Mouse (Mus musculus): Measurements from ENCODE around the gene Fam120c. TPM values are rescaled to one million over a fixed set of nuclear protein-coding genes. Genes with fewer than 3 reads are reported as not detected.

The Fam120c gene
- 0.54 and 0.57 TPM in 2 replicates for polyA plus RNA-seq (2012; rRNA removed)

DNA sequence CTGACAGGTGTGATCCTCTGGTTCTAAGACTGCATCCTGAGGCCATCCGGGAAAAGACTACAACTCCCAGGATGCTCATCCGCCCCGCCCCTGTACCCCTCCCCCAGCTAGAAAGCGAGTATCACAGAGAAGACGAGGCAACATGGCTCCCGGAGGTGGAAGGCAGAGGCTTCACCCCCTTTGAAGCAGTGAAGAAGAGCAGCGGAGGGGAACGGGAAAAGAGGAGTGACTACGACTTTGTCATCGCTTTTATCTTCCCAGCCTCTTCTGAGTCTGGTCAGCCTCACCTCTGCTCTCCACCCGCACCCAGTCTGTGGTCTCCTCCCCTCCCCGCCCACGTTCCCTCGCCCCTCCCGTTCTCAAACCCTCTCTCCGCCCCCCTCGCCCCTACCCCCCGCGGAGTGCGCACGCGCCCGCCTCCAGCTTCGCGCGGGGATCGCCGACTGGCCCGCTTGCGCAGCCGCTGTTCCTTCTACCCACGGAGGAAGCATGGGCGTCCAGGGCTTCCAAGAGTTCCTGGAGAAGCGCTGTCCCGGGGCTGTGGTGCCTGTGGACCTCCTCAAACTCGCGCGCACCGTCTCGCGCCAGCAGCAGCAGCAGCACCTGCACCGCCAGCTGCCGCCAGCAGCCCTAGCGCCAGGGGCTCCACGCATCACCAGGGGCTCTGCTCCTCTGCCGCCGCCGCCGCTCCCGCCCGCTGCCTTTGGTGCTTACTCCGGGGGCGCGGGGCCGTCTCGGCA lies at the start of gene Fam120c:
TSS of gene Fam120c (plus strand) at position 415 of the 740 bp plus-strand sequence.
- H3K36me3 ChIP-seq (ENCODE audit: control insufficient read depth, insufficient read depth, low read length) = no peaks in the 10 kb centered on the region
- no peaks in the 10 kb centered on the region for H3K27me3 ChIP-seq (ENCODE audit: control insufficient read depth, insufficient read depth, low read length)
- H3K4me3 ChIP-seq (ENCODE audit: control insufficient read depth, low read depth, low read length) = peak within 1 kb of the TSS; percentile 86
- peak within 1 kb of the TSS; percentile 82 for H3K27ac ChIP-seq (ENCODE audit: control insufficient read depth, insufficient read depth, low read depth, low read length)
- TF ChIP-seq CTCF (IDR thresholded peaks at IDR 0.05; ENCODE audit: control insufficient read depth, insufficient read depth, insufficient replicate concordance, low read depth, low read length) (no peak), POLR2A (IDR thresholded peaks at IDR 0.05; ENCODE audit: control insufficient read depth, low read depth, low read length) (no peak)
- peaks cover 2% of the 10 kb centered on the region; the same call in 1 of the 2 replicates for H3K4me1 ChIP-seq (ENCODE audit: control insufficient read depth, insufficient read depth, low read length)

DNA sequence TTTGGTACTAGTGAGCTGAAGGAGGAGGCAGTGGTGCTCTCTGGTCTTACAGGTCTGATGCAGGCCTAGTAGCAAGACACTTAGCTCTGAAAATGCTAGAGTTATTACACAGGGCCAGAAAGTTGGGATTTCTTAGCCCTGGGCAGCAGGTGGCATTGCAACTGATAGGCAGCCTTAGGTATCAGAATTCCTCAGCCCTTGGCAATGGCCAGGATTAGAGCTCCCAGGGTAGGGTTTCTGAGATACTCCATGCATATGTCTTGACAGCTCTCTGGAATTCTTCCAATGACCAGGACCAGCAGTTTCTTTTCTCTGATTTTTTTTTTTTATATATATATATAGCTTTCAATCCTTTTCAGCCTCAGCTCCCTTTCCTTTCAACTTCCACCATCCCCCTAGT lies 45.6 kb upstream of the Fam120c start:
- TF ChIP-seq POLR2A (IDR thresholded peaks at IDR 0.05; ENCODE audit: control insufficient read depth, low read depth, low read length) (no peak), CTCF (IDR thresholded peaks at IDR 0.05; ENCODE audit: control insufficient read depth, insufficient read depth, insufficient replicate concordance, low read depth, low read length) (no peak)
- no peaks in the 10 kb centered on the region for H3K4me1 ChIP-seq (ENCODE audit: control insufficient read depth, insufficient read depth, low read length)
- no peaks in the 10 kb centered on the region for H3K36me3 ChIP-seq (ENCODE audit: control insufficient read depth, insufficient read depth, low read length)
- no peak overlapping the region for H3K27ac ChIP-seq (ENCODE audit: control insufficient read depth, insufficient read depth, low read depth, low read length)
- no peak overlapping the region for H3K4me3 ChIP-seq (ENCODE audit: control insufficient read depth, low read depth, low read length)
- no peaks in the 10 kb centered on the region for H3K27me3 ChIP-seq (ENCODE audit: control insufficient read depth, insufficient read depth, low read length)

DNA sequence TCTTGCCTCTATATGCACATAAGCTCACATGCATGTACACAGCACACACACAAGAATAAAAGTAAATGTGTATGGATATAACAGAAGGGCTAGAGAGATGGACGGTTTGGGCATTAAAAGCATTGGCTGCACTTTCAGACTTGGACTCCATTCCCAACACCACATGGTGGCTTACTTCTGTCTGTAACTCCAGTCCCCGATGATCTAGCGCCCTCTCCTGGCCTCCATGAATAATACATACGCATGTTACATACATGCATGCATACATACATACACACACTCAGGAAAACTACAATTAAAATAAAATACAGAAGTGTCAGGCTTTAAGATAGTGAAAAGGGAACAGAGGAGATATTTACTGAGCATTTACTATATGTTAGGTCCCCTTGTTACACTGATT lies 30.2 kb upstream of the Fam120c start:
- H3K27me3 ChIP-seq (ENCODE audit: control insufficient read depth, insufficient read depth, low read length) = no peaks in the 10 kb centered on the region

DNA sequence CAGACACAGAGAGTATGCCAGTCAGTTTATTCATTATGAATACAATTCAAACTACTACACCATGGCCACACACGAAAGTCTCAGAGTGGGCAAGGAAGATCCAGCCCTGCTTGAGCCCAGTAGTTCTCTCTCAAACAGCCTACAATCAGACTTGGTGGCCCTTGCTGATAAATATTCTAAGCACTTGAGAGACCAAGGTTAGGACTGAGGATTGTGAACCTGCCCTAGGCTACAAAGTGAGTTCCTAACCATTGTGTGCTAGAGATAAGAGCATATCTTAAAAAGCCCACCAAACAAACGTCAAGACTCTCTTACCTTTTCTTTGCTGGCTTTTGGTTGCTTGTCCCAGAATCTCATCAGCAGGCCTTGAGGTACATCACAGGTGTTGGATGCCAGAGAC lies 10.4 kb upstream of the Fam120c start:
- H3K27me3 ChIP-seq (ENCODE audit: control insufficient read depth, insufficient read depth, low read length) = no peaks in the 10 kb centered on the region
- no peaks in the 10 kb centered on the region for H3K36me3 ChIP-seq (ENCODE audit: control insufficient read depth, insufficient read depth, low read length)
- H3K4me3 ChIP-seq (ENCODE audit: control insufficient read depth, low read depth, low read length) = no peak overlapping the region
- H3K4me1 ChIP-seq (ENCODE audit: control insufficient read depth, insufficient read depth, low read length) = no peaks in the 10 kb centered on the region
- no peak overlapping the region for H3K27ac ChIP-seq (ENCODE audit: control insufficient read depth, insufficient read depth, low read depth, low read length)
- no peak for TF ChIP-seq POLR2A (IDR thresholded peaks at IDR 0.05; ENCODE audit: control insufficient read depth, low read depth, low read length)
- no peak for TF ChIP-seq CTCF (IDR thresholded peaks at IDR 0.05; ENCODE audit: control insufficient read depth, insufficient read depth, insufficient replicate concordance, low read depth, low read length)

More for the DNA sequence above, 30.2 kb upstream of the Fam120c start:
- no peak overlapping the region for H3K4me3 ChIP-seq (ENCODE audit: control insufficient read depth, low read depth, low read length)
- no peak overlapping the region for H3K27ac ChIP-seq (ENCODE audit: control insufficient read depth, insufficient read depth, low read depth, low read length)
- no peaks in the 10 kb centered on the region for H3K36me3 ChIP-seq (ENCODE audit: control insufficient read depth, insufficient read depth, low read length)
- no peaks in the 10 kb centered on the region for H3K4me1 ChIP-seq (ENCODE audit: control insufficient read depth, insufficient read depth, low read length)
- TF ChIP-seq CTCF (IDR thresholded peaks at IDR 0.05; ENCODE audit: control insufficient read depth, insufficient read depth, insufficient replicate concordance, low read depth, low read length) (no peak), POLR2A (IDR thresholded peaks at IDR 0.05; ENCODE audit: control insufficient read depth, low read depth, low read length) (no peak)

DNA sequence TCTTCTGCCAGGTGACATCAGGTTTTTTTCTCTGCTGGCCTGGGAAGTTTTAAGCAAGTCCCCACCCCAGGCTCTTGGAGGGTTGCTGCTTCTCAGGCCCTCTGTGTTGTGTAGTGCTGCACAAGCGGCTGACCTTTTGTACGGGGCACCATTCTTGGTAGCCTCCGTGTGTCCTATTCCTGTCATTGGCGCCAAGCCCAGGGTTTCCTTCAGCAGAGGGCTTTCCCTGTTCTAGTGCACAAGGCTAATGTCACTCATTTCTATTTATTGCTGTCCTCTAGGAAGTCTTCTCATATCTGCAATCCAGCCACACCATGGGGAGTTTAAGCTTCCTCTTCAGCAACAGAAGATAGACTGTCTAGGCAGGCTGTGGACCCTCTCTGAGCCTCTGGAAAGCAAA lies 6.2 kb upstream of the Fam120c start:
- TF ChIP-seq CTCF (IDR thresholded peaks at IDR 0.05; ENCODE audit: control insufficient read depth, insufficient read depth, insufficient replicate concordance, low read depth, low read length) = no peak
- TF ChIP-seq POLR2A (IDR thresholded peaks at IDR 0.05; ENCODE audit: control insufficient read depth, low read depth, low read length) = no peak
- Histone ChIP-seq H3K27ac (ENCODE audit: control insufficient read depth, insufficient read depth, low read depth, low read length) (no peak overlapping the region), H3K4me3 (ENCODE audit: control insufficient read depth, low read depth, low read length) (no peak overlapping the region), H3K4me1 (ENCODE audit: control insufficient read depth, insufficient read depth, low read length) (no peaks in the 10 kb centered on the region), H3K27me3 (ENCODE audit: control insufficient read depth, insufficient read depth, low read length) (no peaks in the 10 kb centered on the region), H3K36me3 (ENCODE audit: control insufficient read depth, insufficient read depth, low read length) (no peaks in the 10 kb centered on the region)

DNA sequence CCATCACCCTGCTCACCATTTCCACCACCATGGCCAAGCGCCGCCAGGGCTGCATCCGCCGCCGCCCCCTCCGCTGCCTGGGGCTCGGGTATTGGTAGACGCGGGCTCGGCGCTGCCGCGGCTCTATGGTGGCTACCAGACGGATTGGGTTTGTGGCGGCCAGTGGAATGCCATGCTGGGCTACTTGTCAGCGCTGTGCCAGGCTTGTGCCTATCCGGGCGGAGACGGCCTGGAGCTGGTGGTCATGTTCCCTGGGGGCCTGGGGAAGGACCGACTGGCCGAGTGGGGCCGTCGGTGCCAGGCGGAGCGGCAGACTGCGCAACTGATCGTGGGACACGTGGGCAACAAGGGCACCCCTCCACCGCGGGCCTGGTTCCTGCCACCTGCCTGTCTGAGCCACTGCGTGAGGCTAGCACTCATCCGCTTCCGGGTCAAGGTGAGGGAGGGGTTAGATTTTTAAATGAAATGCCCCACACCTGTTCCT lies 568 bp downstream of the Fam120c start:
- Histone ChIP-seq H3K27ac (ENCODE audit: control insufficient read depth, insufficient read depth, low read depth, low read length) (no peak overlapping the region; the same call in 1 of the 2 replicates), H3K27me3 (ENCODE audit: control insufficient read depth, insufficient read depth, low read length) (no peaks in the 10 kb centered on the region), H3K4me1 (ENCODE audit: control insufficient read depth, insufficient read depth, low read length) (peaks cover 2% of the 10 kb centered on the region; the same call in 1 of the 2 replicates), H3K4me3 (ENCODE audit: control insufficient read depth, low read depth, low read length) (peak overlapping the region; percentile 78), H3K36me3 (ENCODE audit: control insufficient read depth, insufficient read depth, low read length) (no peaks in the 10 kb centered on the region)
- TF ChIP-seq CTCF (IDR thresholded peaks at IDR 0.05; ENCODE audit: control insufficient read depth, insufficient read depth, insufficient replicate concordance, low read depth, low read length) (no peak), POLR2A (IDR thresholded peaks at IDR 0.05; ENCODE audit: control insufficient read depth, low read depth, low read length) (no peak)

DNA sequence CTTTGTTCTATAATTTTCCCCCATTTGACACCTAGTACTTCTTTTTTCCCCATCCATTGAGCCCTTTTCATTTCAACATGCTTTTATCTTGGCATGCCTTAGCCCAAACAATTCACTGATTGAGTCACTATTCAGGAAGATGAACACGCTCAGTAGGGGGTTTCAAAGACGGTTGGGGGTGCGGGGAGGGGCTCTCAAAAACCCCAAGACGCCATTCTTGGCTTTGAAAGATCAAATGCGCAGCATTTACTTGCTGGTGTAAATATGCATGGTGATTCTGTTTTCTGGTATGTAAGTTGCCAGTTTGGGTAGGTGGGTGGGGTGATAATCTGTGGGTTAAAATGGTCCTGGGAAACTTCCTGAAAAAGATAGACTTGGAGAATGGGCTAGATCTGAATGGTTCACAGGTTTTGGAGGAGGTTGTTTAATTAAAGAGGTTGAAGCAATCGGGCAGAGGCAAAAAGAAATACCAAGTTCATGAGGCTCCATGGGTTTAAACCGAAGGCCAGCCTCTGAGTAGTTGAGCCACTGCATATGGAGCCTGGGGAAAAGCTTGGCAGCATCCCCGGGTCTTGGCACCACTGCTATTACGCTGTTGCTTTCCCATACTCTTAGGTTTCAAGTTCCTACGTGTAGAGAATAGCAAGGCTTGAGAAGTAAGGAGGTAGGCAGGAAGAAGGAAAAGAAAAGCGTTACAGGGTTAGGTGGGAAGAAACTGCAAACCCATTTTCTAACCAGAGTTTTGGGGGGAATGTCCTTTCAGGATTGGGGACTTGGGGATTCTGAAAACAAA lies 1.6 kb downstream of the Fam120c start:
- H3K4me3 ChIP-seq (ENCODE audit: control insufficient read depth, low read depth, low read length) = no peak overlapping the region
- H3K27me3 ChIP-seq (ENCODE audit: control insufficient read depth, insufficient read depth, low read length) = no peaks in the 10 kb centered on the region
- no peak for TF ChIP-seq POLR2A (IDR thresholded peaks at IDR 0.05; ENCODE audit: control insufficient read depth, low read depth, low read length)
- TF ChIP-seq CTCF (IDR thresholded peaks at IDR 0.05; ENCODE audit: control insufficient read depth, insufficient read depth, insufficient replicate concordance, low read depth, low read length) = no peak
- peaks cover 2% of the 10 kb centered on the region; the same call in 1 of the 2 replicates for H3K4me1 ChIP-seq (ENCODE audit: control insufficient read depth, insufficient read depth, low read length)
- H3K36me3 ChIP-seq (ENCODE audit: control insufficient read depth, insufficient read depth, low read length) = no peaks in the 10 kb centered on the region
- no peak overlapping the region for H3K27ac ChIP-seq (ENCODE audit: control insufficient read depth, insufficient read depth, low read depth, low read length)
